10 mouse cellular contexts compared by ENCODE assay signal in the genomic region with DNA sequence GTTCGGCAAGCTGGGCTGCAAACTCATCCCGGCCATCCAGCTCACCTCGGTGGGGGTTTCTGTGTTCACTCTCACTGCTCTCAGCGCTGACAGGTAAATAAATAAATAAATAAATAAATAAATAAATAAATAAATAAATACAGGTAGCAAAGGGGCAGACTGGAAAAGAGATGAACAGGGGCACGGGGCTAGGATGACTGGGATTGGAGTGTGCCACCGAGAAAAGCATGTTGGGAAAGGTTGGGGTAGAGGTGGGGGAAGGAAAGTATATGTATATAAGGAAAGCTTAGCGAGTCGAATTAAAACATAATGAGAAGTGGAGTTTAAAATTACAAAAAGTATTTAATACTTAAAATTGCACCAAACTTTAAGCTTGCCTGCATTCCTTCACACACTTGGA. TPM values are rescaled to one million over a fixed set of nuclear protein-coding genes. Genes with fewer than 3 reads are reported as not detected.
A peak's percentile ranks its signal among the peaks of the same experiment; 100 is the strongest.
DNase-seq lines count a peak whose midpoint lies in the region; ATAC-seq and TF ChIP-seq lines count a peak whose summit lies in the region.
"Had no signal": no experiment of that assay in that cellular context is flagged by ENCODE, and none has a peak within 500 bp of the region (broad histone marks: within the 10 kb centered on the region; RNA-seq: fewer than 3 reads in every experiment).

No protein-coding gene starts in this region.

- no peaks in the 10 kb centered on the region for H3K9me3 ChIP-seq in lung, embryonic 15.5 days
- H3K9me3 ChIP-seq in forebrain, embryonic 15.5 days = no peaks in the 10 kb centered on the region
- H3K9me3 ChIP-seq in limb, embryonic 11.5 days (ENCODE audit: control insufficient read depth, low read length) = no peaks in the 10 kb centered on the region
- no peaks in the 10 kb centered on the region for H3K9me3 ChIP-seq in stomach, embryonic 15.5 days

- H3K36me3 ChIP-seq in lung, embryonic 15.5 days = no peaks in the 10 kb centered on the region
- H3K36me3 ChIP-seq in forebrain, embryonic 15.5 days = no peaks in the 10 kb centered on the region
- no peaks in the 10 kb centered on the region for H3K36me3 ChIP-seq in limb, embryonic 11.5 days (ENCODE audit: control insufficient read depth, insufficient read depth, low read length)
- H3K36me3 ChIP-seq in stomach, embryonic 15.5 days = no peaks in the 10 kb centered on the region
- no peaks in the 10 kb centered on the region for H3K36me3 ChIP-seq in thymus, adult 2 months (ENCODE audit: control insufficient read depth, insufficient read depth, low read length)

- no peaks in the 10 kb centered on the region for H3K4me1 ChIP-seq in lung, embryonic 15.5 days
- peaks cover 4% of the 10 kb centered on the region; the same call in 1 of the 2 replicates for H3K4me1 ChIP-seq in forebrain, embryonic 15.5 days
- no peaks in the 10 kb centered on the region for H3K4me1 ChIP-seq in limb, embryonic 11.5 days (ENCODE audit: control insufficient read depth, insufficient read depth, low read length)
- no peaks in the 10 kb centered on the region for H3K4me1 ChIP-seq in stomach, embryonic 15.5 days
- no peaks in the 10 kb centered on the region for H3K4me1 ChIP-seq in thymus, adult 2 months (replicated peaks; ENCODE audit: control insufficient read depth, insufficient read depth, low read length)

- H3K9ac ChIP-seq in lung, embryonic 15.5 days = no peak overlapping the region
- peak overlapping the region; percentile 7; the same call in 1 of the 2 replicates for H3K9ac ChIP-seq in forebrain, embryonic 15.5 days (replicated peaks)
- no peak overlapping the region for H3K9ac ChIP-seq in limb, embryonic 11.5 days (ENCODE audit: low read length)
- no peak overlapping the region for H3K9ac ChIP-seq in stomach, embryonic 15.5 days

- WGBS in lung, embryonic 15.5 days = 15% methylated on average over 8 of the region's 8 CpGs
- whole genome bisulfite sequencing in forebrain, embryonic 15.5 days = 22% methylated on average over 8 of the region's 8 CpGs
- 22% methylated on average over 8 of the region's 8 CpGs for whole genome bisulfite sequencing in limb, embryonic 11.5 days
- 23% methylated on average over 8 of the region's 8 CpGs for WGBS in stomach, embryonic 15.5 days
- WGBS in thymus, adult 2 months = 29% methylated on average over 8 of the region's 8 CpGs

- H3K27me3 ChIP-seq in lung, embryonic 15.5 days = no peaks in the 10 kb centered on the region
- no peaks in the 10 kb centered on the region for H3K27me3 ChIP-seq in forebrain, embryonic 15.5 days
- no peaks in the 10 kb centered on the region for H3K27me3 ChIP-seq in limb, embryonic 11.5 days (ENCODE audit: control insufficient read depth, insufficient read depth, low read length)
- peaks cover 4% of the 10 kb centered on the region; the same call in 1 of the 2 replicates for H3K27me3 ChIP-seq in stomach, embryonic 15.5 days (replicated peaks)
- H3K27me3 ChIP-seq in thymus, adult 2 months (ENCODE audit: control insufficient read depth, insufficient read depth, low read length) = 0 out of 2 replicates have a peak, but pooled peaks cover 5% of the 10 kb centered on the region

- TF ChIP-seq POLR2A in thymus, adult 2 months (IDR thresholded peaks at IDR 0.05; ENCODE audit: control insufficient read depth, extremely low read depth, insufficient read depth, low read length, poor library complexity) = no peak

- TF ChIP-seq CTCF in thymus, adult 2 months (IDR thresholded peaks at IDR 0.05; ENCODE audit: borderline replicate concordance, control insufficient read depth, extremely low read depth, insufficient read depth, low read length, poor library complexity) = no peak

- no peak for ATAC-seq in lung, embryonic 15.5 days (ENCODE audit: borderline replicate concordance, extremely low read depth, low FRiP score, low TSS enrichment)
- peak; percentile 58; the same call in 1 of the 2 replicates for ATAC-seq in forebrain, embryonic 15.5 days (replicated peaks)
- ATAC-seq in limb, embryonic 11.5 days (ENCODE audit: insufficient number of reproducible peaks, low FRiP score, low TSS enrichment, low read depth) = 0 out of 2 replicates have a peak, but pooled peaks have one; percentile 22
- no peak for ATAC-seq in stomach, embryonic 15.5 days (ENCODE audit: insufficient read depth, low FRiP score, low read depth)

- H3K4me3 ChIP-seq in lung, embryonic 15.5 days = peak overlapping the region; percentile 34
- H3K4me3 ChIP-seq in forebrain, embryonic 15.5 days = peak overlapping the region; percentile 36
- H3K4me3 ChIP-seq in limb, embryonic 11.5 days (ENCODE audit: low read depth, low read length) = peak overlapping the region; percentile 33
- peak overlapping the region; percentile 34; the same call in 1 of the 2 replicates for H3K4me3 ChIP-seq in stomach, embryonic 15.5 days (replicated peaks)
- H3K4me3 ChIP-seq in thymus, adult 2 months (ENCODE audit: control insufficient read depth, insufficient read depth, low read length) = no peak overlapping the region

- DNase-seq in lung, adult 18-20 months = no peak
- DNase-seq in limb, embryonic 11.5 days (ENCODE audit: low spot score) = no peak
- DNase-seq in thymus, adult 2 months = no peak
- DNase-seq in thymus, postnatal 25 days = no peak
- DNase-seq: kidney, adult 11 months; thymus, adult 18-20 months had no signal

- peak overlapping the region; percentile 69 for H3K4me2 ChIP-seq in lung, embryonic 15.5 days
- peak overlapping the region; percentile 57 for H3K4me2 ChIP-seq in forebrain, embryonic 15.5 days (replicated peaks)
- peak overlapping the region; percentile 72 for H3K4me2 ChIP-seq in limb, embryonic 11.5 days (ENCODE audit: low read depth, severe bottlenecking)
- H3K4me2 ChIP-seq in stomach, embryonic 15.5 days = peak overlapping the region; percentile 70

- H3K27ac ChIP-seq in lung, embryonic 15.5 days = no peak overlapping the region
- no peak overlapping the region for H3K27ac ChIP-seq in forebrain, embryonic 15.5 days (replicated peaks)
- H3K27ac ChIP-seq in limb, embryonic 11.5 days (replicated peaks; ENCODE audit: low read depth, low read length) = no peak overlapping the region
- no peak overlapping the region for H3K27ac ChIP-seq in stomach, embryonic 15.5 days
- no peak overlapping the region for H3K27ac ChIP-seq in thymus, adult 2 months (ENCODE audit: control insufficient read depth, insufficient read depth, low read length)

RNA-seq across cellular contexts. Expression of gene Gje1, which starts 42.6 kb away (rescaled TPM):
- not detected in 2 replicates for polyA plus RNA-seq in lung, embryonic 15.5 days (2015; fragmentation: Nextera tagmentation; extraction: Ambion mirVana)
- not detected in 2 replicates for polyA plus RNA-seq in forebrain, embryonic 15.5 days (2015; fragmentation: Nextera tagmentation; extraction: Ambion mirVana)
- polyA plus RNA-seq in limb, embryonic 11.5 days (2014; fragmentation: Nextera tagmentation; extraction: Ambion mirVana) = 0.20 TPM in 1 of 2 replicates, not detected in the other
- not detected in 2 replicates for polyA plus RNA-seq in stomach, embryonic 15.5 days (2015; fragmentation: Nextera tagmentation; extraction: Ambion mirVana)
- 0.08 TPM in 1 of 2 replicates, not detected in the other for polyA plus RNA-seq in thymus, adult 2 months (2012; rRNA removed)
- polyA plus RNA-seq: liver, embryonic 16.5 days had no signal

RNA-seq across cellular contexts. Expression of gene Nmbr, which starts 55.2 kb away (rescaled TPM):
- polyA plus RNA-seq in lung, embryonic 15.5 days (2015; fragmentation: Nextera tagmentation; extraction: Ambion mirVana) = 0.39 and 0.74 TPM in 2 replicates
- polyA plus RNA-seq in forebrain, embryonic 15.5 days (2015; fragmentation: Nextera tagmentation; extraction: Ambion mirVana) = 1.3 and 1.4 TPM in 2 replicates
- polyA plus RNA-seq in limb, embryonic 11.5 days (2014; fragmentation: Nextera tagmentation; extraction: Ambion mirVana) = 0.16 TPM in 1 of 2 replicates, not detected in the other
- 0.18 and 0.33 TPM in 2 replicates for polyA plus RNA-seq in stomach, embryonic 15.5 days (2015; fragmentation: Nextera tagmentation; extraction: Ambion mirVana)
- 0.16 and 0.22 TPM in 2 replicates for polyA plus RNA-seq in thymus, adult 2 months (2012; rRNA removed)
- polyA plus RNA-seq: liver, embryonic 16.5 days had no signal

RNA-seq across cellular contexts. Expression of gene Vta1, which starts 55.3 kb away (rescaled TPM):
- polyA plus RNA-seq in lung, embryonic 15.5 days (2015; fragmentation: Nextera tagmentation; extraction: Ambion mirVana) = 98.1 and 99.1 TPM in 2 replicates
- polyA plus RNA-seq in forebrain, embryonic 15.5 days (2015; fragmentation: Nextera tagmentation; extraction: Ambion mirVana) = 185 and 187 TPM in 2 replicates
- 109 and 114 TPM in 2 replicates for polyA plus RNA-seq in limb, embryonic 11.5 days (2014; fragmentation: Nextera tagmentation; extraction: Ambion mirVana)
- 86.1 and 90.6 TPM in 2 replicates for polyA plus RNA-seq in stomach, embryonic 15.5 days (2015; fragmentation: Nextera tagmentation; extraction: Ambion mirVana)
- 125 and 130 TPM in 2 replicates for polyA plus RNA-seq in thymus, adult 2 months (2012; rRNA removed)

Comparison
In these comparisons a context has a peak if more than half of its experiments do, and no peak if none do; other contexts are left out.
1. ATAC-seq: peak in forebrain, embryonic 15.5 days (single experiment) and limb, embryonic 11.5 days (single experiment); none in lung, embryonic 15.5 days (single experiment) and stomach, embryonic 15.5 days (single experiment).
2. Peak in every context shown above with its lines, with median percentiles within 50 percentile points of each other: H3K4me2 ChIP-seq.